Mouse (Mus musculus): ENCODE measurements around the gene Faap20. TPM values are rescaled to one million over a fixed set of nuclear protein-coding genes. Genes with fewer than 3 reads are reported as not detected.

Gene Faap20
- total and polyA plus RNA-seq, 3 experiments: 18.6 to 34.4 TPM; not detected in 1

GRCm38 (mm10) chr4:155222841-155223593 is 26.6 kb upstream of the Faap20 start (continued):
- TF ChIP-seq ZC3H11A (IDR thresholded peaks at IDR 0.05; ENCODE audit: low read depth, low read length) (0 out of 2 replicates have a peak, but pooled peaks have one; percentile 4), HCFC1 (IDR thresholded peaks at IDR 0.05; ENCODE audit: low read depth, low read length) (peak; percentile 70), MYB (IDR thresholded peaks at IDR 0.05; ENCODE audit: low read depth, low read length) (no peak), ZNF384 (IDR thresholded peaks at IDR 0.05; ENCODE audit: low read depth, low read length) (no peak), MAZ (IDR thresholded peaks at IDR 0.05; ENCODE audit: low read depth, low read length) (peak; percentile 56; the same call in 1 of the 2 replicates), EP300 (IDR thresholded peaks at IDR 0.05; ENCODE audit: low read depth in 1 of 2, low read length in 2 of 2) (no peak), NRF1 (IDR thresholded peaks at IDR 0.05; ENCODE audit: insufficient read depth, low read depth, low read length, poor library complexity, severe bottlenecking) (no peak)

DNA sequence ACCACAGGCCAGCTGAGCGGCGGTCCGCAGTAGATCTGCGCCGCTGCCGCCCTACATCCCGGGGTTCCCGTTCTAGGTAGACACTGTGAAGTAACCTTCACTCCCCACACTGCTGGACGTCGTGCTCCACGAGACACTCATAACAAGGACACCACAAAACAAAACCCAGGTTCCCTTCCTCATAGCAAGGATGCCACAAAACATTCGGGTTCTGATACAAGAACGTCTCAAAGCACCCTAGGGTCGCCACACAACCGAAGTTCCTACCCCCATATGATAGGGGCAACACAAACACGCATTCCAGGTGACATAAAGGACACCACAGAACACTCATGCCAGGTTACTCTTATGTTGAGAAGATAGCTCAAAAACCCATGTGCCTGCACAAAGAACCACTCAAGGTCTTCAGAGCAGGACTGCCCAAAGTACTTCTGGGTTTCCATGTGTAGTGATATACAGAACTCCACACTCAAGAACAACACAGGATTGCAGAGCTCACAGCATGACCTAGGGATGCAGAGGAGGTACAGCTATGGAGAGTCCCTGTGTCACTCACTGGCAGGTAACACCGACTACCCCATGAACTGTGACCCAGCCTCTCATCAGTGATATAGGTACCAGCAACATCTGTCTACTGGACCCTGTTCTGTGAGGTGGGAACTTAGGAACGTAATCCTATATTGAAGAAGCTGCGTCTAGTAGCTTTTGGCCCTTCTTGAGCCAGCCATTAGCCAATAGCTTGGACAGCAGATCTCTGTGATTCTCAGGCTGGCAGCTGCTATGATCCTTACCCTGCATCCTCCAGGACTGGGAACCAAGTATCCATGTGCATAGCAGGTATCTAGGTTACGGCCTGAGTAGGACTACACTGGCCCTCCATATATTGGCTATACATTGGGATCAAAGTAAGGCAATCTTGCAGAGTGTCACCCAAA is 25.7 kb upstream of the Faap20 start:
- TF ChIP-seq GABPA (IDR thresholded peaks at IDR 0.05; ENCODE audit: low read depth, low read length) (no peak), CHD1 (IDR thresholded peaks at IDR 0.05; ENCODE audit: low read depth, low read length) (no peak), ZMIZ1 (IDR thresholded peaks at IDR 0.05; ENCODE audit: low read depth, low read length) (peak; percentile 16; the same call in 1 of the 2 replicates), TBP (IDR thresholded peaks at IDR 0.05; ENCODE audit: low read depth, low read length) (no peak), MAX (IDR thresholded peaks at IDR 0.05; ENCODE audit: low read length) (peak; percentile 73), RCOR1 (IDR thresholded peaks at IDR 0.05; ENCODE audit: low read depth, low read length) (no peak), NELFE (IDR thresholded peaks at IDR 0.05; ENCODE audit: low read depth, low read length) (no peak)
- Histone ChIP-seq H3K79me2 (ENCODE audit: control insufficient read depth, insufficient read depth, low read length, poor library complexity) (peaks cover 26% of the 10 kb centered on the region), H3K4me3 (ENCODE audit: control insufficient read depth in 1 of 2, insufficient read depth in 1 of 2, low read depth in 2 of 2, low read length in 2 of 2) (peak overlapping the region; percentile 62 to 63), H3K27ac (ENCODE audit: control insufficient read depth, low read depth, low read length) (peak overlapping the region; percentile 71), H3K36me3 (ENCODE audit: control insufficient read depth in 1 of 2, insufficient read depth in 2 of 2, low read length in 2 of 2) (peaks cover 0 to 6% of the 10 kb centered on the region in 2 experiments; a peak in 2 of 4 replicates), H3K4me1 (ENCODE audit: control insufficient read depth in 1 of 2, insufficient read depth in 2 of 2, low read length in 2 of 2) (peaks cover 11 to 24% of the 10 kb centered on the region in 2 experiments), H3K9me3 (replicated peaks; ENCODE audit: insufficient read depth, low read length) (no peaks in the 10 kb centered on the region), H3K27me3 (ENCODE audit: control insufficient read depth in 1 of 2, insufficient read depth in 2 of 2, low read length in 2 of 2) (peaks cover 0 to 2% of the 10 kb centered on the region in 2 experiments; a peak in 2 of 4 replicates), H3K9ac (ENCODE audit: control insufficient read depth, low read depth, low read length, poor library complexity, severe bottlenecking) (peak overlapping the region; percentile 93)
- no peak for DNase-seq (ENCODE audit: low read depth, low spot score)

- peaks cover 0 to 3% of the 10 kb centered on the region in 2 experiments; a peak in 2 of 4 replicates for H3K36me3 ChIP-seq (ENCODE audit: control insufficient read depth in 1 of 2, insufficient read depth in 2 of 2, low read length in 2 of 2)
- no peak overlapping the region for H3K27ac ChIP-seq (ENCODE audit: control insufficient read depth, low read depth, low read length)
- H3K4me3 ChIP-seq (ENCODE audit: control insufficient read depth in 1 of 2, insufficient read depth in 1 of 2, low read depth in 2 of 2, low read length in 2 of 2): no peak overlapping the region
- no peak for DNase-seq (ENCODE audit: low read depth, low spot score)
- H3K9ac ChIP-seq (ENCODE audit: control insufficient read depth, low read depth, low read length, poor library complexity, severe bottlenecking): no peak overlapping the region
- peaks cover 2 to 9% of the 10 kb centered on the region in 2 experiments for H3K4me1 ChIP-seq (ENCODE audit: control insufficient read depth in 1 of 2, insufficient read depth in 2 of 2, low read length in 2 of 2)
- peaks cover 4 to 6% of the 10 kb centered on the region in 2 experiments; a peak in 3 of 4 replicates for H3K27me3 ChIP-seq (ENCODE audit: control insufficient read depth in 1 of 2, insufficient read depth in 2 of 2, low read length in 2 of 2)
- H3K9me3 ChIP-seq (replicated peaks; ENCODE audit: insufficient read depth, low read length): no peaks in the 10 kb centered on the region
- H3K79me2 ChIP-seq (ENCODE audit: control insufficient read depth, insufficient read depth, low read length, poor library complexity): peaks cover 14% of the 10 kb centered on the region
- TF ChIP-seq TBP (IDR thresholded peaks at IDR 0.05; ENCODE audit: low read depth, low read length) (no peak), MAX (IDR thresholded peaks at IDR 0.05; ENCODE audit: low read length) (no peak), MEF2A (IDR thresholded peaks at IDR 0.05; ENCODE audit: extremely low read depth, insufficient replicate concordance, low read depth, low read length, poor library complexity, severe bottlenecking) (no peak), GATA1 (IDR thresholded peaks at IDR 0.05; ENCODE audit: low read depth, low read length) (no peak), SIN3A (IDR thresholded peaks at IDR 0.05; ENCODE audit: low read length) (no peak), ZKSCAN1 (IDR thresholded peaks at IDR 0.05; ENCODE audit: low read depth, low read length) (no peak), UBTF (IDR thresholded peaks at IDR 0.05; ENCODE audit: borderline replicate concordance, insufficient read depth, low read depth, low read length) (no peak), HCFC1 (IDR thresholded peaks at IDR 0.05; ENCODE audit: low read depth, low read length) (no peak), TCF12 (IDR thresholded peaks at IDR 0.05; ENCODE audit: low read depth, low read length) (no peak), POLR2AphosphoS5 (IDR thresholded peaks at IDR 0.05; ENCODE audit: borderline replicate concordance, low read depth, low read length) (no peak), ELF1 (IDR thresholded peaks at IDR 0.05; ENCODE audit: low read depth, low read length) (no peak), CHD1 (IDR thresholded peaks at IDR 0.05; ENCODE audit: low read depth, low read length) (no peak), ZNF384 (IDR thresholded peaks at IDR 0.05; ENCODE audit: low read depth, low read length) (no peak), CHD2 (IDR thresholded peaks at IDR 0.05; ENCODE audit: low read length) (no peak), MYC (IDR thresholded peaks at IDR 0.05; ENCODE audit: low read depth, low read length) (no peak), RCOR1 (IDR thresholded peaks at IDR 0.05; ENCODE audit: low read depth, low read length) (no peak)
Observed at GRCm38 (mm10) chr4:155225918-155226317, 23.7 kb upstream of the Faap20 start.

All from MEL (cell line).